Mouse (Mus musculus): Measurements from ENCODE around the gene L3hypdh. TPM values are rescaled to one million over a fixed set of nuclear protein-coding genes. Genes with fewer than 3 reads are reported as not detected.
"Not testable (repeated sequence)": the region's sequence is repeated elsewhere in the genome, so short reads cannot be mapped to it uniquely, and the experiment has no call there.

L3hypdh gene
- total and polyA plus RNA-seq, 2 experiments from 2014 or later: 15.7 to 18.0 TPM

- Histone ChIP-seq H3K36me3 (replicated peaks; ENCODE audit: control insufficient read depth, insufficient read depth, low read length) (no peaks in the 10 kb centered on the region), H3K27ac (ENCODE audit: low read depth) (no peak overlapping the region), H3K4me2 (ENCODE audit: low read depth, low read length) (no peak overlapping the region), H3K4me3 (ENCODE audit: low read depth, low read length) (no peak overlapping the region), H3K9ac (replicated peaks; ENCODE audit: low read depth, low read length) (no peak overlapping the region), H3K9me3 (replicated peaks; ENCODE audit: control insufficient read depth, low read length) (peaks cover 17% of the 10 kb centered on the region), H3K4me1 (ENCODE audit: control insufficient read depth, insufficient read depth) (no peaks in the 10 kb centered on the region), H3K27me3 (ENCODE audit: control insufficient read depth, insufficient read depth, low read length) (no peaks in the 10 kb centered on the region)
- WGBS: 77% methylated on average over 6 of the region's 6 CpGs
- DNase-seq (ENCODE audit: low spot score) (no peak), ATAC-seq (ENCODE audit: insufficient read depth, low read depth) (no peak)
- TF ChIP-seq EP300 (IDR thresholded peaks at IDR 0.05; ENCODE audit: low read depth) (no peak), CTCF (IDR thresholded peaks at IDR 0.05; ENCODE audit: low read depth) (no peak)
These were observed 32.7 kb downstream of the L3hypdh start for GRCm38 (mm10) chr12:72052571-72052970.

DNA sequence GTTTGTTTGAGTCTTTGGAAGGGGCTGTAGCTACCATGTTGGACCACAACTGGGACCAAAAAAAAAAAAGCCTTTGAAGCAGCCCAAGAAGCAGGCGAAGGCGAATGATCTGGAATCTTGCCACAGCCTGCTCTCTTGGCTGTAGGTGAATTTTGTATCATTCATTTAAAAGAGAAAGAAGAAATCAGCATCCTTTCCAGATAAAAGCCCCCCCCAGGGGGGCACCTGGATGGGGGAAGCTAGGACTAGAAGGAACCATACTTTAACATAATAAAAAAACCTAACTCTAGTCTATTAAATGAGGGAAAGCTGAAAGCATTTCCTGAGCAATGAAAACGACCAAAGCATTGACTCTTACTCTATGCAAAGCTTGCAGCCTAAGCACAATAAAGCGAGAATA is 34.4 kb downstream of the L3hypdh start:
- no peak for DNase-seq (ENCODE audit: low spot score)
- H3K9me3 ChIP-seq (replicated peaks; ENCODE audit: control insufficient read depth, low read length): peaks cover 17% of the 10 kb centered on the region
- H3K4me3 ChIP-seq (ENCODE audit: low read depth, low read length): no peak overlapping the region
- no peak overlapping the region for H3K9ac ChIP-seq (replicated peaks; ENCODE audit: low read depth, low read length)
- H3K27ac ChIP-seq (ENCODE audit: low read depth): no peak overlapping the region
- no peak for ATAC-seq (ENCODE audit: insufficient read depth, low read depth)
- H3K4me2 ChIP-seq (ENCODE audit: low read depth, low read length): no peak overlapping the region
- no peaks in the 10 kb centered on the region for H3K27me3 ChIP-seq (ENCODE audit: control insufficient read depth, insufficient read depth, low read length)
- WGBS: 81% methylated on average over 4 of the region's 4 CpGs
- TF ChIP-seq CTCF (IDR thresholded peaks at IDR 0.05; ENCODE audit: low read depth): no peak
- no peak for TF ChIP-seq EP300 (IDR thresholded peaks at IDR 0.05; ENCODE audit: low read depth)
- H3K36me3 ChIP-seq (replicated peaks; ENCODE audit: control insufficient read depth, insufficient read depth, low read length): no peaks in the 10 kb centered on the region
- H3K4me1 ChIP-seq (ENCODE audit: control insufficient read depth, insufficient read depth): no peaks in the 10 kb centered on the region

DNA sequence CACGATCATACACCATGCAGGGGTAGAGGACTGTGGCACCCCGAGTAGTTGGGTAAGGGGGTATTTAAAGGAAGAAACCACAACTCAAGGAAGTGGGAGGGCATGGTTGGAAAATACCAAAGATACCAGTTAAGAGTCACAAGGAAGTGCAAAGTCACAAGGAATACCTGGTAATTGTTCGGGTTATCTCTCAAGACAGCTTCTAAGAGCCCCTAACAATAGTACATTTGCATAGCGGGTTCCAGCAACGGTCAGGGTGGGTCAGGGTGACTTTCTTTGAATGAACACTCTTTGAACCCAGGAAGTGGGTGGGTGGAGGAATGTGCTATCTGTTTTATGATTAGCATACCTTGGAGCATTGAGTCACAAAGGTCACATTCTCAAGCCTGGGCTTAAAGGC is 35.1 kb downstream of the L3hypdh start:
- not testable (repeated sequence) for H3K27ac ChIP-seq (ENCODE audit: low read depth); ATAC-seq (ENCODE audit: insufficient read depth, low read depth); H3K4me2 ChIP-seq (ENCODE audit: low read depth, low read length); H3K4me3 ChIP-seq (ENCODE audit: low read depth, low read length); H3K27me3 ChIP-seq (ENCODE audit: control insufficient read depth, insufficient read depth, low read length); H3K4me1 ChIP-seq (ENCODE audit: control insufficient read depth, insufficient read depth); H3K9ac ChIP-seq (replicated peaks; ENCODE audit: low read depth, low read length); H3K36me3 ChIP-seq (replicated peaks; ENCODE audit: control insufficient read depth, insufficient read depth, low read length); DNase-seq (ENCODE audit: low spot score)
- 88% methylated on average over 5 of the region's 5 CpGs for WGBS
- peaks cover 17% of the 10 kb centered on the region for H3K9me3 ChIP-seq (replicated peaks; ENCODE audit: control insufficient read depth, low read length)

DNA sequence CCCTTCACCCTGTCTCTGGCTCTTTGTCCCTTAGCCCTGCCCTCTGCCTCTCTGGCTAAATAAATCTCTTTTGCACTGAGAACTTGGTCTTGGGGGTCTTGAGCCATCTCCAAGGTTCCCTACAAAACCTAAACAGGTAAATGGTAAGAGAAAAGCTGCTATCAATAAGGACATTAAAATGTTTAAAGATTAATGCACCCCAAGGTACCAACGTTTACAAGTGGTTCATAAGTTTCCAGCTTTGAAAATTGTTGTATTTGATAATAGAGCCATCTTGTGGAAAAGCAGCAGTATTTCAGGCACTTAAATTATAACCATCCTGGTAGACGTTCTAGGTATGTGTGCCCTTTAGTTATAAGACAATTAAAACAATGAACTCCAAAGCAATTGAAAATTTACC is 37.7 kb downstream of the L3hypdh start:
- WGBS: 0% methylated on average over 2 of the region's 2 CpGs
- Histone ChIP-seq H3K4me2 (ENCODE audit: low read depth, low read length) (no peak overlapping the region), H3K4me3 (ENCODE audit: low read depth, low read length) (no peak overlapping the region), H3K9me3 (replicated peaks; ENCODE audit: control insufficient read depth, low read length) (peaks cover 17% of the 10 kb centered on the region), H3K27ac (ENCODE audit: low read depth) (no peak overlapping the region), H3K36me3 (replicated peaks; ENCODE audit: control insufficient read depth, insufficient read depth, low read length) (no peaks in the 10 kb centered on the region), H3K27me3 (ENCODE audit: control insufficient read depth, insufficient read depth, low read length) (no peaks in the 10 kb centered on the region), H3K9ac (replicated peaks; ENCODE audit: low read depth, low read length) (no peak overlapping the region), H3K4me1 (ENCODE audit: control insufficient read depth, insufficient read depth) (no peaks in the 10 kb centered on the region)
- ATAC-seq (ENCODE audit: insufficient read depth, low read depth) (peak; percentile 24; the same call in 1 of the 2 replicates), DNase-seq (ENCODE audit: low spot score) (peak; percentile 60)
- peak; percentile 68 for TF ChIP-seq CTCF (IDR thresholded peaks at IDR 0.05; ENCODE audit: low read depth)
- no peak for TF ChIP-seq EP300 (IDR thresholded peaks at IDR 0.05; ENCODE audit: low read depth)

- no peak overlapping the region for H3K9ac ChIP-seq (replicated peaks; ENCODE audit: low read depth, low read length)
- TF ChIP-seq EP300 (IDR thresholded peaks at IDR 0.05; ENCODE audit: low read depth): no peak
- no peak overlapping the region for H3K4me3 ChIP-seq (ENCODE audit: low read depth, low read length)
- no peak overlapping the region for H3K27ac ChIP-seq (ENCODE audit: low read depth)
- DNase-seq (ENCODE audit: low spot score) (no peak), ATAC-seq (ENCODE audit: insufficient read depth, low read depth) (no peak)
- 88% methylated on average over 3 of the region's 3 CpGs for WGBS
- H3K27me3 ChIP-seq (ENCODE audit: control insufficient read depth, insufficient read depth, low read length): no peaks in the 10 kb centered on the region
- H3K4me2 ChIP-seq (ENCODE audit: low read depth, low read length): no peak overlapping the region
- no peaks in the 10 kb centered on the region for H3K36me3 ChIP-seq (replicated peaks; ENCODE audit: control insufficient read depth, insufficient read depth, low read length)
- no peaks in the 10 kb centered on the region for H3K9me3 ChIP-seq (replicated peaks; ENCODE audit: control insufficient read depth, low read length)
- H3K4me1 ChIP-seq (ENCODE audit: control insufficient read depth, insufficient read depth): peaks cover 16% of the 10 kb centered on the region
These were observed 44.0 kb downstream of the L3hypdh start for GRCm38 (mm10) chr12:72041238-72041637.

GRCm38 (mm10) chr12:72039501-72039900 is 45.7 kb downstream of the L3hypdh start:
- TF ChIP-seq CTCF (IDR thresholded peaks at IDR 0.05; ENCODE audit: low read depth) (no peak), EP300 (IDR thresholded peaks at IDR 0.05; ENCODE audit: low read depth) (no peak)
- no peak for DNase-seq (ENCODE audit: low spot score)
- Histone ChIP-seq H3K4me2 (ENCODE audit: low read depth, low read length) (no peak overlapping the region), H3K4me1 (ENCODE audit: control insufficient read depth, insufficient read depth) (peaks cover 19% of the 10 kb centered on the region), H3K9ac (replicated peaks; ENCODE audit: low read depth, low read length) (no peak overlapping the region), H3K27ac (ENCODE audit: low read depth) (no peak overlapping the region), H3K9me3 (replicated peaks; ENCODE audit: control insufficient read depth, low read length) (no peaks in the 10 kb centered on the region), H3K27me3 (ENCODE audit: control insufficient read depth, insufficient read depth, low read length) (no peaks in the 10 kb centered on the region), H3K4me3 (ENCODE audit: low read depth, low read length) (no peak overlapping the region), H3K36me3 (replicated peaks; ENCODE audit: control insufficient read depth, insufficient read depth, low read length) (no peaks in the 10 kb centered on the region)
- ATAC-seq (ENCODE audit: insufficient read depth, low read depth): no peak
- 22% methylated on average over 8 of the region's 8 CpGs for WGBS
